Mouse (Mus musculus): ENCODE results near the gene Krt32.

Krt32 gene

DNA sequence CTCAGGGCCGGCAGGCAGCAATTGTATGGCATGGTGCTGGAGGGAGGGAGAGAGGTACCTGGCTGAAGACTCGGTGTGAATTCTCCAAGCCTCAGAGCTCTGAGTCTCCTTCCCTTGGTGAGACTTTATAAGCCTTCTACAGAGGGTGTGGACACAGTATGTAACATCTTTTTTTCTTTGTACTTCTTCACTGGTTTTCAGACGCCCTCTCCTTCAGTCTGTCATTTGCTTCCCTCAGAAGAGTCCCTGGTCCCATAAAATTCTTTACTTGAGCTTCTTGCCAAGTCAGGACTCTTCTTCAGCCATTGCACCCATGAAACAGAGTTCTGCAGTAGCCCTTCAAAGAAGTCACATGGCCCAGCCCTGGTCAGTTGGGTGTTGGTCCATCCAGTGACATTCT, 37.6 kb downstream of the Krt32 start, which contains the start of gene Krt31:
Gene Krt31 (minus strand): TSS at position 101 of the 400 bp plus-strand sequence.
- no peak for DNase-seq (ENCODE audit: low read depth)

DNA sequence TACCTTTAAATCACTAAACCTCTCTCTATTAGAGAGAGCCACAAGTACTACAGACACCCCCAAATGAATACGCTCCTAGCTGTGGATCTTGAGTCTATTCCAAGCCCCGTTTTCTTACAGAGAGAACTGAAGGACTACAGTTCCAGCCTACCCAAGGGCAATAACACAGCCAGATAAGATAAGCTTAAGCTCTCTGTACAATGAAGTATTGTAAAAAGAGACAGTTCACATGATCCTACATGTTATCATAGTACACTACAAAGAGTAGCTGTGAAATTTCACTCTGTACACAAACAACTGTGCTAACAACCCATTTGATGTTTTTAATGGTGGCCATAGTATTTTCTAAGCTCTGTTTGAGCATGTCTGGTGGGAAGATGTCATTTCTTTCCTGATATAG, 40.8 kb downstream of the Krt32 start:
- DNase-seq (ENCODE audit: low read depth) = no peak

DNA sequence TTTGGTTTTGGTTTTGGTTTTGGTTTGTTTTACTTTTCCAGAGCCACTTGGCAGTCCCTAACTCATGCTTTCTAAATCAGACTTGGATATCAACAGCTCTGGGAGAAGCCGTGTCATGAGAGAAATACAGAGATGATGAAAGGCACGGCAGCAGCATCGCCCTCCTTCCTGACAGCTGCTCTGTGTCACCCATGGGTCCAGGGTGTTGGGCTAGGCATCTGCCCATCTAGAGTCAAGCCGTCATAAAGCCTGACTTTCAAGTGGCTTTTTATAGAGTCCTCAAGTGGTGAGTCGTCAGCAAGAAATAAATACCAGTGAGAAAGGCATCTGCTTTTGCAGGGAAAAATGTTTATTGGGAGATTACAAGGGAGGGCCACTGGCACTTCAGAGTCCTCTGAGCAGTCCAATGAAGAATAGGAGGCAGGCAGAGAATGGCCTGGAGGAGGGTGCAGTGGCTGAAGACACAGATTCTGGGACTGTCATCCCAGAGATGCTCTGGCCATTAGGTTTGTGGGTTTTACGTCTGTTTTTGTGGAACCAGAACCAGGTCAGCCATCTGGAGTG, 41.6 kb downstream of the Krt32 start:
- no peak for DNase-seq (ENCODE audit: low read depth)

DNA sequence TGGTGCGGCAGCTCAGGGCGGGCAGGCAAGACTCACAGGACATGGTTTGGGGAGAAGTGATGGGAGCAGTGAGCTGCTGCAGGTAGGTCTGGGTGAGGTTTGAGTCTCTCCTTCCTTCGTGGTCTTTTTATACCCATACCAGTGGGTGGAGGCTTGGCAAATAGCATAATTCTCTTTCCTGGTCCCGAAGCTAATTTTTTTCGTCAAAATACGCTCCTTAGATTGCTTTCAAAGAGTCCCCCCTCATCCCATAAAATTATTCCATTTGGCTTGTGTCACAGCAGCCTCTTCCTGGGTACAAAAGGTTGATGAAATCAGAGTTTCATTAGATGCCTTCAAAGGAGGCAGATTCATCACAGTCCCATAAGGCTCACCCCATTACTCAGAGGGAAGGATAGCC, 46.6 kb downstream of the Krt32 start, which contains the start of gene Krt34:
Gene Krt34 (minus strand): TSS at position 101 of the 400 bp plus-strand sequence.
- no peak for DNase-seq (ENCODE audit: low read depth)
